Mouse (Mus musculus) kidney, postnatal 25 days (tissue): ENCODE data around the gene Hsph1.
A peak's percentile ranks its signal among the peaks of the same experiment; 100 is the strongest.

Experiments
- DNase-seq, 2 experiments: peaks; one replicate each; pipeline ENCODE4 v3.0.0; 2021; ENCODE audit warnings: mixed read lengths in 2 of 2

Gene Hsph1

GRCm38 (mm10) chr5:149641277-149641892 is 5.2 kb upstream of the Hsph1 start:
- no peak for DNase-seq

GRCm38 (mm10) chr5:149637306-149637705 is 1.1 kb upstream of the Hsph1 start:
- DNase-seq: no peak

GRCm38 (mm10) chr5:149635556-149635955 is 620 bp downstream of the Hsph1 start:
- peak in 1 of 2 experiments; percentile 42 for DNase-seq

- no peak for DNase-seq
Measured at GRCm38 (mm10) chr5:149634409-149635035, 1.7 kb downstream of the Hsph1 start.

GRCm38 (mm10) chr5:149625547-149625946 is 10.6 kb downstream of the Hsph1 start:
- no peak for DNase-seq

GRCm38 (mm10) chr5:149623815-149624675 is 12.1 kb downstream of the Hsph1 start:
- peak in 1 of 2 experiments; percentile 45 for DNase-seq

GRCm38 (mm10) chr5:149622644-149623043 is 13.5 kb downstream of the Hsph1 start:
- peak; percentile 36 to 44 for DNase-seq

GRCm38 (mm10) chr5:149622152-149622551 is 14.0 kb downstream of the Hsph1 start:
- peak in 1 of 2 experiments; percentile 23 for DNase-seq

GRCm38 (mm10) chr5:149617776-149618425 is 18.3 kb downstream of the Hsph1 start:
- DNase-seq: no peak

GRCm38 (mm10) chr5:149616817-149617216 is 19.4 kb downstream of the Hsph1 start:
- peak; percentile 71 to 83 for DNase-seq

GRCm38 (mm10) chr5:149616138-149616537 is 20.0 kb downstream of the Hsph1 start:
- DNase-seq: peak; percentile 54 to 78

GRCm38 (mm10) chr5:149612740-149613139 is 23.4 kb downstream of the Hsph1 start:
- DNase-seq: no peak

GRCm38 (mm10) chr5:149612165-149612518 is 24.0 kb downstream of the Hsph1 start:
- no peak for DNase-seq

GRCm38 (mm10) chr5:149611476-149612164 is 24.6 kb downstream of the Hsph1 start:
- peak; percentile 58 to 82 for DNase-seq

GRCm38 (mm10) chr5:149607083-149607720 is 29.0 kb downstream of the Hsph1 start:
- DNase-seq: no peak

GRCm38 (mm10) chr5:149603241-149603640 is 32.9 kb downstream of the Hsph1 start:
- DNase-seq: no peak

GRCm38 (mm10) chr5:149601996-149602395 is 34.2 kb downstream of the Hsph1 start:
- DNase-seq: no peak

- peak in 1 of 2 experiments; percentile 44 for DNase-seq
Measured at GRCm38 (mm10) chr5:149597351-149597750, 38.8 kb downstream of the Hsph1 start.

- no peak for DNase-seq
Measured at GRCm38 (mm10) chr5:149594215-149594614, 42.0 kb downstream of the Hsph1 start.

GRCm38 (mm10) chr5:149589932-149590331 is 46.2 kb downstream of the Hsph1 start:
- no peak for DNase-seq

GRCm38 (mm10) chr5:149588814-149589534 is 47.2 kb downstream of the Hsph1 start:
- DNase-seq: peak; percentile 37 to 67
